Mouse (Mus musculus) cerebellum, adult 2 months (tissue): ENCODE data around the gene Mars.

Experiments used
- CTCF ChIP-seq: fragments of 200-500 bp; IDR thresholded peaks from 2 replicates; pipeline ENCODE4 v1.5.1; 2011; ENCODE audit warnings: low read depth, mild to moderate bottlenecking, control low read depth, low read length, moderate library complexity, borderline replicate concordance; ENCODE audit not compliant: insufficient read depth
- POLR2A ChIP-seq: fragments of 200-500 bp; IDR thresholded peaks from 2 replicates; pipeline ENCODE4 v1.6.1; 2011; ENCODE audit warnings: low read length, control low read depth, borderline replicate concordance; ENCODE audit not compliant: insufficient read depth

DNA sequence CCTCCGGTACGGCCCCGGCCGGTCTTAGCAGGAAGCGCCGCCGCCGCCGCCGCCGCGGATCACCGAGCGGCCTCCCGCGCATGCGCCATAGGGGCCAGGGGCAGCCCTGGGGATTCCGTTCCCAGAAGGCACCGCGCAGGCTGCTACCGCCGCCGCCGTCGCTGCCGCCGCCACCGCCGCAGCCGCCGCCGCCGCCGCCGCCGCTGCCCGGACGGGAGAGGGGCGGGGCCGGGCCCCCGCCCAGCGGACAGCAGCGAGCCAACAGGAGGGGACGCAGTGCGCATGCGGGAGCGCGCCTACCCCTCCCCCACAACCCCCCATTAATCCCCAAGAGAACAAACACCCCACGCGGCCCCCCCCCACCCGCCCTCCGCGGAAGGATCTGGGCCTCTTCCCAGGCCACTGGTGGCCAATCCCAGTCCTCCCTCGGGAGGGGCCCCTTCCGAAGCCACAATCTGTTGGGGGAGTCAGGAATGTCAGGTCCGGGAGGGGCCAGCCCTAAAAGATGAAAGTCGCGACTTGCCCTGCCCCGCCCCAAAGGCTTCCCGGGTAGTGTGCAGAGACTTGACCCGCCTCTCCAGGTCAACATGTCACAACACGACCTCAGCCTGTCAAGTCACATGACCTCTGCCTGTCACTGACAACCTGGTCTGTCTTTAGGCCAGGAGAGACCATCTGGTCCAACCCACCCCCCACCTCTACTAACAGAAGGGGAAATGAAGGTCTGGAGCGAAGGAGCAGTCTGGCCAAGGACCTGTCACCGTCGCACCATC, 22.6 kb downstream of the Mars start, which contains the start of gene Mbd6:
- no peak for TF ChIP-seq CTCF
- TF ChIP-seq POLR2A = 0 out of 2 replicates have a peak, but pooled peaks have one; percentile 33
